Mouse (Mus musculus) forebrain, embryonic 11.5 days (tissue): ENCODE measurements at regions not wholly inside any gene's neighbourhood (a gene's known extent, or its start where the extent isn't known, plus 50 kb on each side); places are given as distances from the start of the nearest gene placed in this dataset.

Source experiments
- ATAC-seq: fragments of 200-750 bp; cut with Nextera tagmentation; replicated peaks from 2 replicates; pipeline ENCODE4 v1.8.0; 2017; ENCODE audit warnings: moderate TSS enrichment; ENCODE audit not compliant: low FRiP score
- DNase-seq: peaks from one replicate; pipeline ENCODE4 v3.0.0-alpha.2; 2017; ENCODE audit warnings: low spot score
- H3K27ac ChIP-seq: fragments of 300-500 bp; sonication (generic); 2 replicates; pipeline ENCODE4 v1.5.1; 2014; ENCODE audit warnings: low read depth, low read length
- H3K27me3 ChIP-seq: fragments of 300-500 bp; sonication (generic); 2 replicates; pipeline ENCODE4 v1.6.1; 2014; ENCODE audit warnings: mild to moderate bottlenecking, low read length, mixed read lengths; ENCODE audit not compliant: control insufficient read depth, insufficient read depth
- H3K36me3 ChIP-seq: fragments of 300-500 bp; sonication (generic); 2 replicates; pipeline ENCODE4 v1.6.1; 2014; ENCODE audit warnings: mild to moderate bottlenecking, low read length, moderate library complexity, mixed read lengths; ENCODE audit not compliant: control insufficient read depth, insufficient read depth
- H3K4me1 ChIP-seq: fragments of 300-500 bp; sonication (generic); replicated peaks from 2 replicates; pipeline ENCODE4 v1.6.1; 2014; ENCODE audit warnings: low read length, mixed read lengths; ENCODE audit not compliant: control insufficient read depth, insufficient read depth
- H3K4me2 ChIP-seq: fragments of 300-500 bp; sonication (generic); 2 replicates; pipeline ENCODE4 v1.6.1; 2014; ENCODE audit warnings: low read depth, mild to moderate bottlenecking, low read length, moderate library complexity, mixed read lengths; ENCODE audit not compliant: severe bottlenecking
- H3K4me3 ChIP-seq: fragments of 300-500 bp; sonication (generic); 2 replicates; pipeline ENCODE4 v1.5.1; 2014; ENCODE audit warnings: low read depth, low read length
- H3K9ac ChIP-seq: fragments of 300-500 bp; sonication (generic); 2 replicates; pipeline ENCODE4 v1.6.1; 2014; ENCODE audit warnings: low read length
- H3K9me3 ChIP-seq: fragments of 300-500 bp; sonication (generic); 2 replicates; pipeline ENCODE4 v1.6.1; 2016; ENCODE audit warnings: low read length, mixed read lengths; ENCODE audit not compliant: control insufficient read depth
- WGBS: fragments of 180-500 bp; shearing (Covaris S2); extraction: QIAGEN DNeasy Blood & Tissue Kit; methylation state at CpG from one replicate; pipeline ENCODE4 v1.1.7; 2014; 5-methylcytosine and 5-hydroxymethylcytosine counted together

- WGBS: 89% methylated on average over 3 of the region's 3 CpGs
- Histone ChIP-seq H3K27ac (no peak overlapping the region), H3K4me1 (no peaks in the 10 kb centered on the region), H3K4me3 (no peak overlapping the region), H3K27me3 (no peaks in the 10 kb centered on the region), H3K4me2 (no peak overlapping the region), H3K36me3 (no peaks in the 10 kb centered on the region), H3K9me3 (no peaks in the 10 kb centered on the region), H3K9ac (no peak overlapping the region)
- ATAC-seq (no peak), DNase-seq (no peak)
Measured at GRCm38 (mm10) chr7:40687005-40687404, 211.1 kb upstream of the Vstm2b start.

DNA sequence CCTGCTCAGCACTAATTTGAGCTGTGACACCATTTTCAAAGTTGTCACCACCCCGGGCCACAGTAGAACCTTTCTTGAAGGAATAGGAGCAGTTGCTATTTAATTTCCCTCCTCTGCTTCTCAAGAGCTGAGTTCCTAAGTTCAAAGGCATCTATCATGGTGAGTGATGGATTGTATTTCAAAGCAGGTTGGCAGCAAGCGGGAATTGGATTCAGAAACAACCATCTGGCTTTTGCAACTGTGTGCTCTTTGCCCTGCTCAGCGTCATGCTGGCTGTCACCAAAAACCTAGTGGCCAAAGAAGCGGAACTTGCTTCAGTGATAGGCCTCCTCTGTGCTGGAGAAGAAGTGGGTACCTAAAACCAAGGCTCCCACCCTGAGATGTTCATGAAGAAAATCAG, 209.6 kb upstream of the Vstm2b start:
- no peaks in the 10 kb centered on the region for H3K9me3 ChIP-seq
- H3K4me2 ChIP-seq: no peak overlapping the region
- no peaks in the 10 kb centered on the region for H3K4me1 ChIP-seq
- DNase-seq (no peak), ATAC-seq (no peak)
- no peak overlapping the region for H3K4me3 ChIP-seq
- H3K36me3 ChIP-seq: no peaks in the 10 kb centered on the region
- WGBS: 87% methylated on average over 4 of the region's 4 CpGs
- no peak overlapping the region for H3K9ac ChIP-seq
- H3K27ac ChIP-seq: no peak overlapping the region
- no peaks in the 10 kb centered on the region for H3K27me3 ChIP-seq

DNA sequence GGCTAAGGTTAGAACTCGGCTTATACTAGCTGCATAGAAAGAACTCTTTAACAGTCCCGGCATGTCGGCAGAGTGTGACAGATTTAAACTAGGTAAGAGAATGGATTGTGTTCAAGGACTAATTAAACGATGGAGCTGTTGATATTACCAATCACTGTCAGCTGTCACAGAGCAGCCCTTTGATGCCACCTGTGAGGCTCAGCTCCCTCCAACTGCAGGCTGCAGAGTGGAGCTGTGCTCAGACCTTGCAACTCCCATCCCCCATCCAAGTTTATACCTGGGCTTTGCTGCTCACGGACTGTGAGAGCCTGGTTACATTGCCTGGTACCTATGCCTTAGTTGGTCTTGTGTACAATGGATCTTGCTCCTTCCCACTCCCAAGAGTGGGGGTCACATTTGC, 204.4 kb upstream of the Vstm2b start:
- Histone ChIP-seq H3K4me2 (no peak overlapping the region), H3K9ac (no peak overlapping the region), H3K9me3 (no peaks in the 10 kb centered on the region), H3K4me1 (no peaks in the 10 kb centered on the region), H3K36me3 (no peaks in the 10 kb centered on the region), H3K27ac (no peak overlapping the region), H3K4me3 (no peak overlapping the region), H3K27me3 (no peaks in the 10 kb centered on the region)
- 66% methylated on average over 5 of the region's 5 CpGs for WGBS
- DNase-seq: no peak
- ATAC-seq: no peak; the same call in 1 of the 2 replicates

- Histone ChIP-seq H3K4me3 (no peak overlapping the region), H3K4me2 (no peak overlapping the region), H3K27me3 (no peaks in the 10 kb centered on the region), H3K9me3 (no peaks in the 10 kb centered on the region), H3K36me3 (no peaks in the 10 kb centered on the region), H3K27ac (no peak overlapping the region), H3K9ac (no peak overlapping the region), H3K4me1 (no peaks in the 10 kb centered on the region)
- ATAC-seq: no peak
- DNase-seq: no peak
- WGBS: 80% methylated on average over 8 of the region's 8 CpGs
Measured at GRCm38 (mm10) chr7:40697551-40697950, 200.6 kb upstream of the Vstm2b start.

GRCm38 (mm10) chr7:40698309-40698708, 199.8 kb upstream of the Vstm2b start:
- H3K27ac ChIP-seq: no peak overlapping the region
- H3K9ac ChIP-seq: no peak overlapping the region
- no peaks in the 10 kb centered on the region for H3K4me1 ChIP-seq
- H3K36me3 ChIP-seq: no peaks in the 10 kb centered on the region
- ATAC-seq: no peak
- H3K27me3 ChIP-seq: no peaks in the 10 kb centered on the region
- no peak overlapping the region for H3K4me2 ChIP-seq
- no peak for DNase-seq
- H3K9me3 ChIP-seq: no peaks in the 10 kb centered on the region
- H3K4me3 ChIP-seq: no peak overlapping the region
- 77% methylated on average over 3 of the region's 3 CpGs for WGBS

DNA sequence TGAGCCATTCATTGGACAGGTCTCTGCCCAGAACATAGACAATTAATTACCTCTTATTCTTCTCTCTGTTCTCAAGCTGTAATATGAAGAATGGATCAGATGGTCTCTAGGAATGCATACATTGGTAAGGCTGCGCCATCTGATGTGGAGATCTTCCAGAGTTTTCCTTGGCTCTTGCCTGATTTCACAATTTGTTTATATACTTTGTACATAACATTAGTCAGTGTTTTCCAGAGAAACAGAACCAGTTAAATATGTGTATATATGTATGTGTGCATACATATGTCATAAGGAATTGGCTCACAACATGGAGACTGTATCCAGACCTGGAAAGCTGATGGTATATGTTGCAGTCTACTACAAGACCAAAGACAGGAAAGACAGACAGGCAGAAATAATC, 198.5 kb upstream of the Vstm2b start:
- 85% methylated on average over 1 of the region's 1 CpGs for WGBS
- Histone ChIP-seq H3K4me1 (no peaks in the 10 kb centered on the region), H3K9ac (no peak overlapping the region), H3K9me3 (no peaks in the 10 kb centered on the region), H3K4me3 (no peak overlapping the region), H3K36me3 (no peaks in the 10 kb centered on the region), H3K27ac (no peak overlapping the region), H3K27me3 (no peaks in the 10 kb centered on the region), H3K4me2 (no peak overlapping the region)
- DNase-seq (no peak), ATAC-seq (no peak)

DNA sequence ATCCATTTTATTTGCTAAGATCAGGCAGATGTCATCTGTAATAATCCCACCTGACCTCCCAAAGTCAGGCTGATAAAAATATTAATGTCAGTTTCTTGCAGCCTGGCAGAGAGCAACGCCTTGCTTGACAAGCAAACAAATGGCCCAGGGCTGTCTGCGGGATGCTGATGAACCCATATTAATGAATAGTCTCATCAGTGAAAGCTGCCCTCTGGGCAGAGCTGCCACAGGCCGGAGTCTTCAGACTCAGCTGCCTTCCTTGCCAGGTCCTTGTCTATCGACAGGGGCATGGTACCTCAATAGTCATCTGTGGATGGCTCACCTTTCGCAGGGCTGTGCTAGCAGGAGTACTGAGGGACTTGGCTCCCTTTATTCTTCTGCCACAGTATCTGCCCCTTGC, 197.5 kb upstream of the Vstm2b start:
- ATAC-seq: no peak
- WGBS: 91% methylated on average over 5 of the region's 5 CpGs

DNA sequence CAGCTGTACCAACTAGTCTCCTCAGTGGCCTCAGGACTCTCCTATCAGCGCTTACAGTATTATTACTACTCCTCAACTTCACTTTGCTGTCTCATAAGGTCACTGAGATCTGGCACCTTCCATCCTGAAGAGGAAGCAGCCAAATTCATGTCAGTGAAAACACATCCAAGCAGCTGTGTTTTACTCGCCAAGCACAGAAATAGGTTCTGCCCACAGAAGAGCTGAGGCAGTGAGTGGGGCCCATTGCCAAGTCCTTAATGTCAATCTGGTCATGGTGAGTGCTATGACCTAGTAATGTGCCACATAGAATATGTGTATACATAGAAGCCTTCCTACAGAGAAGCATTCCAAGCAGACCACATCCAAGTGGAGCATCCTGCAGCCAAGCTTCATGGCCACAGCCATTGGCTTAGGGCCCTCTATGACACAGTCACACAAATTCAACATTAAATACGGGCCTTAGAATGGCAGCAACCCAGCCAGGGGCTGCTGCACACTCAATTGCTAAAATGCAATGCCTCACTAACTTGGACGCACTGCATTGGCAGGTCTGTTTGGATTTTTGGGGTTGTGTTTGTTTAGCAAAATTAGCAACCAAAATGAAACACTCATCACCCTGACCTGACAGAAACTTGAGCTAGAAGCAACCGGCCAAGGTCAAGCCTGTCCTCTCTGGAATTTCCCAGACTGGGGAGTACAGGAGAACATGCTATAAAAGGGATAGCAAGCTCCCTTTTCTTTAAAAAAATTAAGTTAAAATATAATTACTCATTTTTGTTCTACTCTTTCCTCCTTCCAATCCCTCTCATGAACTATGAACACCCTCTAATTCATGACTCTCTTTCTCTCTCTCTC, 195.7 kb upstream of the Vstm2b start:
- H3K4me1 ChIP-seq: no peaks in the 10 kb centered on the region
- H3K4me2 ChIP-seq: no peak overlapping the region
- DNase-seq (no peak), ATAC-seq (no peak)
- H3K4me3 ChIP-seq: no peak overlapping the region
- no peaks in the 10 kb centered on the region for H3K36me3 ChIP-seq
- H3K9me3 ChIP-seq: no peaks in the 10 kb centered on the region
- H3K27me3 ChIP-seq: no peaks in the 10 kb centered on the region
- H3K27ac ChIP-seq: no peak overlapping the region
- 81% methylated on average over 5 of the region's 5 CpGs for WGBS
- H3K9ac ChIP-seq: no peak overlapping the region

More for the DNA sequence above, 197.5 kb upstream of the Vstm2b start:
- Histone ChIP-seq H3K9ac (no peak overlapping the region), H3K36me3 (no peaks in the 10 kb centered on the region), H3K27ac (no peak overlapping the region), H3K4me1 (no peaks in the 10 kb centered on the region), H3K27me3 (no peaks in the 10 kb centered on the region), H3K4me3 (no peak overlapping the region), H3K9me3 (no peaks in the 10 kb centered on the region), H3K4me2 (no peak overlapping the region)
- DNase-seq: no peak

- Histone ChIP-seq H3K36me3 (no peaks in the 10 kb centered on the region), H3K9ac (no peak overlapping the region), H3K27ac (no peak overlapping the region), H3K4me1 (no peaks in the 10 kb centered on the region), H3K27me3 (no peaks in the 10 kb centered on the region), H3K4me2 (no peak overlapping the region), H3K4me3 (no peak overlapping the region), H3K9me3 (no peaks in the 10 kb centered on the region)
- DNase-seq: no peak
- ATAC-seq: no peak
- 97% methylated on average over 2 of the region's 2 CpGs for WGBS
Measured at GRCm38 (mm10) chr7:40708231-40708630, 189.9 kb upstream of the Vstm2b start.
